28 mouse cellular contexts compared by ENCODE assay signal in genomic region chr13:46393936-46394335, GRCm38 (mm10). TPM values are rescaled to one million over a fixed set of nuclear protein-coding genes. Genes with fewer than 3 reads are reported as not detected.
A peak's percentile ranks its signal among the peaks of the same experiment; 100 is the strongest.
DNase-seq lines count a peak whose midpoint lies in the region; ATAC-seq lines count a peak whose summit lies in the region.
"Had no signal": no experiment of that assay in that cellular context is flagged by ENCODE, and none has a peak within 500 bp of the region (broad histone marks: within the 10 kb centered on the region; RNA-seq: fewer than 3 reads in every experiment).

No protein-coding gene starts in this region.

- no peaks in the 10 kb centered on the region for H3K27me3 ChIP-seq in heart, embryonic 12.5 days (replicated peaks)
- no peaks in the 10 kb centered on the region for H3K27me3 ChIP-seq in heart, embryonic 11.5 days (ENCODE audit: control insufficient read depth, insufficient read depth, low read length)
- H3K27me3 ChIP-seq: forebrain, embryonic 13.5 days; heart, embryonic 15.5 days; hindbrain, embryonic 13.5 days had no signal

- no peak overlapping the region for H3K4me3 ChIP-seq in heart, embryonic 12.5 days
- H3K4me3 ChIP-seq in heart, embryonic 11.5 days (ENCODE audit: low read depth, low read length): no peak overlapping the region
- H3K4me3 ChIP-seq: forebrain, embryonic 10.5 days; forebrain, embryonic 13.5 days; heart, adult 2 months; heart, embryonic 10.5 days; heart, embryonic 15.5 days; hindbrain, embryonic 10.5 days; hindbrain, embryonic 13.5 days had no signal

- no peak overlapping the region for H3K27ac ChIP-seq in heart, embryonic 12.5 days (ENCODE audit: poor library complexity, severe bottlenecking)
- H3K27ac ChIP-seq in heart, embryonic 11.5 days (ENCODE audit: low read depth, low read length): no peak overlapping the region
- H3K27ac ChIP-seq: forebrain, embryonic 10.5 days; forebrain, embryonic 13.5 days; heart, adult 2 months; heart, embryonic 10.5 days; heart, embryonic 15.5 days; hindbrain, embryonic 10.5 days; hindbrain, embryonic 13.5 days had no signal

- H3K4me1 ChIP-seq in heart, embryonic 12.5 days (replicated peaks): no peaks in the 10 kb centered on the region
- H3K4me1 ChIP-seq in heart, embryonic 11.5 days (ENCODE audit: control insufficient read depth, insufficient read depth, low read length): no peaks in the 10 kb centered on the region
- H3K4me1 ChIP-seq: forebrain, embryonic 10.5 days; forebrain, embryonic 13.5 days; heart, embryonic 10.5 days; heart, embryonic 15.5 days; hindbrain, embryonic 10.5 days; hindbrain, embryonic 13.5 days had no signal

- peak; percentile 3 for DNase-seq in CD4-positive, CD25-positive, alpha-beta regulatory T cell, adult 2 months (ENCODE audit: low read depth, low spot score)
- peak; percentile 37 to 59 for DNase-seq in cerebellum, postnatal 10 days
- DNase-seq in cerebellum, postnatal 4 days (ENCODE audit: low spot score in 2 of 2): no peak
- peak; percentile 25 for DNase-seq in ES-CJ7 (ENCODE audit: low read depth, low spot score)
- DNase-seq in brain, adult 2 months (ENCODE audit: low read depth, low spot score): peak; percentile 14
- DNase-seq: adrenal gland, adult 8-10 months; adrenal gland, postnatal 25 days; cerebellum, adult 11 months; gastrocnemius, postnatal 10 days; gastrocnemius, postnatal 36 days; heart, adult 2 months; heart, postnatal 10 days; heart, postnatal 36 days; kidney, adult 18-20 months; kidney, adult 9 months had no signal

- no peaks in the 10 kb centered on the region for H3K36me3 ChIP-seq in heart, embryonic 12.5 days
- no peaks in the 10 kb centered on the region for H3K36me3 ChIP-seq in heart, embryonic 11.5 days (ENCODE audit: control insufficient read depth, insufficient read depth, low read length)
- H3K36me3 ChIP-seq: forebrain, embryonic 10.5 days; heart, embryonic 10.5 days; heart, embryonic 15.5 days; hindbrain, embryonic 10.5 days; hindbrain, embryonic 13.5 days had no signal

- 77% methylated on average over 2 of the region's 2 CpGs for WGBS in heart, embryonic 12.5 days
- WGBS in heart, embryonic 11.5 days (ENCODE audit: insufficient replicate concordance): 73% methylated on average over 2 of the region's 2 CpGs

- no peak for ATAC-seq in CD4-positive, CD25-positive, alpha-beta regulatory T cell, adult 4 months
- ATAC-seq in heart, embryonic 12.5 days (ENCODE audit: insufficient number of reproducible peaks, low FRiP score): no peak
- no peak for ATAC-seq in heart, embryonic 11.5 days (replicated peaks; ENCODE audit: insufficient number of reproducible peaks, low FRiP score, low TSS enrichment)
- ATAC-seq: forebrain, embryonic 13.5 days; forebrain, embryonic 16.5 days; hindbrain, embryonic 16.5 days; intestine, embryonic 16.5 days; Patski had no signal

- no peak overlapping the region for H3K9ac ChIP-seq in heart, embryonic 12.5 days
- no peak overlapping the region for H3K9ac ChIP-seq in heart, embryonic 11.5 days (ENCODE audit: low read depth, low read length)
- H3K9ac ChIP-seq: forebrain, embryonic 13.5 days; heart, embryonic 15.5 days; hindbrain, embryonic 13.5 days had no signal

- no peaks in the 10 kb centered on the region for H3K9me3 ChIP-seq in heart, embryonic 12.5 days (replicated peaks)
- no peaks in the 10 kb centered on the region for H3K9me3 ChIP-seq in heart, embryonic 11.5 days (replicated peaks; ENCODE audit: control insufficient read depth, low read length)
- H3K9me3 ChIP-seq: forebrain, embryonic 10.5 days; forebrain, embryonic 13.5 days; heart, embryonic 10.5 days; heart, embryonic 15.5 days; hindbrain, embryonic 10.5 days; hindbrain, embryonic 13.5 days had no signal

- no peak overlapping the region for H3K4me2 ChIP-seq in heart, embryonic 12.5 days
- H3K4me2 ChIP-seq in heart, embryonic 11.5 days: no peak overlapping the region
- H3K4me2 ChIP-seq: forebrain, embryonic 13.5 days; heart, embryonic 15.5 days; hindbrain, embryonic 13.5 days had no signal

RNA-seq across cellular contexts. Expression of gene Rbm24, which starts 24.3 kb away (rescaled TPM):
- polyA plus RNA-seq in CD4-positive, CD25-positive, alpha-beta regulatory T cell, adult 4 months (2017; shearing (Covaris generic)): under 1 TPM in 1 of 2 experiments, not detected in 1; 0.32 TPM
- 73.3 and 73.4 TPM in 2 replicates for polyA plus RNA-seq in heart, embryonic 12.5 days (2016; fragmentation: Nextera tagmentation; extraction: Ambion mirVana)
- polyA plus RNA-seq in heart, embryonic 11.5 days (2014; fragmentation: Nextera tagmentation; extraction: Ambion mirVana): 62.3 and 63.1 TPM in 2 replicates

Comparison
In these comparisons a context has a peak if more than half of its experiments do, and no peak if none do; other contexts are left out.
1. DNase-seq: peak in CD4-positive, CD25-positive, alpha-beta regulatory T cell, adult 2 months (single experiment), cerebellum, postnatal 10 days (2 of 2), ES-CJ7 (single experiment) and brain, adult 2 months (single experiment); none in cerebellum, postnatal 4 days (0 of 2).
2. RNA of gene Rbm24, which starts 24.3 kb away (polyA plus RNA-seq): 73.3 to 73.4 TPM in heart, embryonic 12.5 days and 62.3 to 63.1 TPM in heart, embryonic 11.5 days; 0.32 TPM in CD4-positive, CD25-positive, alpha-beta regulatory T cell, adult 4 months; every median in the first group is over 10 times any median in the second.